Mouse (Mus musculus) embryo, embryonic 10 days (tissue): Measurements from ENCODE around the gene Mfap5.
"Not testable (repeated sequence)": the region's sequence is repeated elsewhere in the genome, so short reads cannot be mapped to it uniquely, and the experiment has no call there.

Experiments used
- DNase-seq: peaks from one replicate; pipeline ENCODE4 v3.0.0-alpha.2; 2015; ENCODE audit warnings: low spot score

The Mfap5 gene

GRCm38 (mm10) chr6:122505545-122505944 lies at the start of gene Mfap5:
Gene Mfap5, plus strand, starts transcription at chr6:122505845.
- DNase-seq = no peak

GRCm38 (mm10) chr6:122458946-122459693 lies 46.5 kb upstream of the Mfap5 start:
- DNase-seq = no peak

- DNase-seq = no peak
Observed at GRCm38 (mm10) chr6:122466092-122466713, 39.4 kb upstream of the Mfap5 start.

- DNase-seq = no peak
Observed at GRCm38 (mm10) chr6:122469030-122469640, 36.5 kb upstream of the Mfap5 start.

- DNase-seq = no peak
Observed at GRCm38 (mm10) chr6:122470240-122470639, 35.4 kb upstream of the Mfap5 start.

GRCm38 (mm10) chr6:122471461-122471860 lies 34.2 kb upstream of the Mfap5 start:
- not testable (repeated sequence) for DNase-seq

GRCm38 (mm10) chr6:122478062-122478461 lies 27.6 kb upstream of the Mfap5 start:
- no peak for DNase-seq

GRCm38 (mm10) chr6:122485401-122486296 lies 20.0 kb upstream of the Mfap5 start:
- DNase-seq = peak; percentile 57

- peak; percentile 85 for DNase-seq
Observed at GRCm38 (mm10) chr6:122486297-122487117, 19.1 kb upstream of the Mfap5 start.

- DNase-seq = peak; percentile 27
Observed at GRCm38 (mm10) chr6:122490929-122491512, 14.6 kb upstream of the Mfap5 start.

GRCm38 (mm10) chr6:122491557-122491956 lies 14.1 kb upstream of the Mfap5 start:
- DNase-seq = peak; percentile 96

- DNase-seq = peak; percentile 12
Observed at GRCm38 (mm10) chr6:122492479-122492878, 13.2 kb upstream of the Mfap5 start.

GRCm38 (mm10) chr6:122493799-122494472 lies 11.7 kb upstream of the Mfap5 start:
- peak; percentile 13 for DNase-seq

GRCm38 (mm10) chr6:122495082-122495881 lies 10.4 kb upstream of the Mfap5 start:
- peak; percentile 79 for DNase-seq

- DNase-seq = peak; percentile 21
Observed at GRCm38 (mm10) chr6:122496501-122496900, 9.1 kb upstream of the Mfap5 start.

- DNase-seq = no peak
Observed at GRCm38 (mm10) chr6:122498661-122499060, 7.0 kb upstream of the Mfap5 start, which contains the start of gene Rimklb. Gene Rimklb, minus strand, starts transcription at chr6:122498761.

GRCm38 (mm10) chr6:122505041-122505440 lies 604 bp upstream of the Mfap5 start:
- DNase-seq = no peak

GRCm38 (mm10) chr6:122508494-122508893 lies 2.8 kb downstream of the Mfap5 start:
- no peak for DNase-seq
